ENCODE assay signal across 17 mouse cellular contexts in genomic region chr11:60058441-60058840, GRCm38 (mm10). TPM values are rescaled to one million over a fixed set of nuclear protein-coding genes. Genes with fewer than 3 reads are reported as not detected.
"Had no signal": no experiment of that assay in that cellular context is flagged by ENCODE, and none has a peak within 500 bp of the region (broad histone marks: within the 10 kb centered on the region; RNA-seq: fewer than 3 reads in every experiment).

No protein-coding gene starts in this region.

- H3K27me3 ChIP-seq: lung, embryonic 15.5 days; midbrain, embryonic 15.5 days; neural tube, embryonic 13.5 days had no signal

- ATAC-seq: liver, postnatal 0 days; midbrain, embryonic 15.5 days had no signal

- DNase-seq: kidney, postnatal 36 days; liver; liver, embryonic 13.5 days; liver, postnatal 0 days; lung, postnatal 14 days; retina, postnatal 1 day; right cerebral cortex, postnatal 4 days; spleen, adult 18-20 months; thymus, adult 18-20 months; thymus, postnatal 14 days had no signal

- H3K9me3 ChIP-seq: limb, embryonic 12.5 days; liver, embryonic 13.5 days; lung, embryonic 15.5 days; midbrain, embryonic 15.5 days; neural tube, embryonic 13.5 days had no signal

- H3K27ac ChIP-seq: kidney, postnatal 0 days; limb, embryonic 12.5 days; liver, embryonic 13.5 days; lung, embryonic 15.5 days; macrophage; midbrain, embryonic 15.5 days; neural tube, embryonic 13.5 days had no signal

- H3K36me3 ChIP-seq: limb, embryonic 12.5 days; liver, embryonic 13.5 days; lung, embryonic 15.5 days; midbrain, embryonic 15.5 days; neural tube, embryonic 13.5 days had no signal

- H3K4me3 ChIP-seq: limb, embryonic 12.5 days; liver, embryonic 13.5 days; lung, embryonic 15.5 days; midbrain, embryonic 15.5 days; neural tube, embryonic 13.5 days had no signal

- H3K4me2 ChIP-seq: limb, embryonic 12.5 days; liver, embryonic 13.5 days; lung, embryonic 15.5 days; midbrain, embryonic 15.5 days; neural tube, embryonic 13.5 days had no signal

- H3K4me1 ChIP-seq: limb, embryonic 12.5 days; lung, embryonic 15.5 days; midbrain, embryonic 15.5 days; neural tube, embryonic 13.5 days had no signal

- H3K9ac ChIP-seq: limb, embryonic 12.5 days; liver, embryonic 13.5 days; liver, postnatal 0 days; lung, embryonic 15.5 days; midbrain, embryonic 15.5 days; neural tube, embryonic 13.5 days had no signal

RNA-seq across cellular contexts. Expression of gene Pemt, which starts 12.2 kb away (rescaled TPM):
- total RNA-seq: monocyte, adult 5-6 weeks had no signal
